Mouse (Mus musculus) granulocyte monocyte progenitor cell, adult 5-6 weeks (primary cell): ENCODE data around the gene Spata3. TPM values are rescaled to one million over a fixed set of nuclear protein-coding genes. Genes with fewer than 3 reads are reported as not detected.

ENCODE experiments used
- total RNA-seq, 2 experiments: library from RNA; stranded (forward) in 1 of 2; stranded (reverse) in 1 of 2; fragments of 200-712, 200-1000 nt in 1 of 2; fragments of >200 nt in 1 of 2; fragmentation: Nextera tagmentation in 1 of 2; gene quantifications; 2 replicates each; pipeline ENCODE4 v1.2.3; 2014 to 2017

Gene Spata3
- total RNA-seq, 2 experiments from 2014 or later = not detected

Other genes starting within 250 kb of the Spata3 start
- gene A630001G21Rik, start 238.2 kb upstream of the Spata3 start, total RNA-seq (2014; fragmentation: Nextera tagmentation) = 105 and 129 TPM in 2 replicates
- gene A630001G21Rik, start 238.2 kb upstream of the Spata3 start, total RNA-seq (2017) = 77.1 and 79.8 TPM in 2 replicates
- gene Cab39, start 223.4 kb upstream of the Spata3 start, total RNA-seq (2014; fragmentation: Nextera tagmentation) = 76.6 and 78.8 TPM in 2 replicates
- 124 and 141 TPM in 2 replicates for gene Cab39, start 223.4 kb upstream of the Spata3 start, total RNA-seq (2017)
- gene Itm2c, start 122.5 kb upstream of the Spata3 start, total RNA-seq (2014; fragmentation: Nextera tagmentation) = 58.1 and 68.6 TPM in 2 replicates
- 89.1 and 106 TPM in 2 replicates for gene Itm2c, start 122.5 kb upstream of the Spata3 start, total RNA-seq (2017)
- gene 4933407L21Rik, start 88.3 kb upstream of the Spata3 start, total RNA-seq (2014; fragmentation: Nextera tagmentation) = not detected in 2 replicates
- gene 4933407L21Rik, start 88.3 kb upstream of the Spata3 start, total RNA-seq (2017) = not detected in 2 replicates
- not detected in 2 replicates for gene Gpr55, start 55.8 kb upstream of the Spata3 start, total RNA-seq (2014; fragmentation: Nextera tagmentation)
- gene Gpr55, start 55.8 kb upstream of the Spata3 start, total RNA-seq (2017) = not detected in 2 replicates
- not detected in 2 replicates for gene 2810459M11Rik, start 29.0 kb downstream of the Spata3 start, total RNA-seq (2014; fragmentation: Nextera tagmentation)
- gene 2810459M11Rik, start 29.0 kb downstream of the Spata3 start, total RNA-seq (2017) = not detected in 2 replicates
- 88.8 and 122 TPM in 2 replicates for gene Psmd1, start 47.6 kb downstream of the Spata3 start, total RNA-seq (2014; fragmentation: Nextera tagmentation)
- 160 and 161 TPM in 2 replicates for gene Psmd1, start 47.6 kb downstream of the Spata3 start, total RNA-seq (2017)
- gene Htr2b, start 95.2 kb downstream of the Spata3 start, total RNA-seq (2014; fragmentation: Nextera tagmentation) = not detected in 2 replicates
- gene Htr2b, start 95.2 kb downstream of the Spata3 start, total RNA-seq (2017) = not detected in 2 replicates
- gene Gm21972, start 116.8 kb downstream of the Spata3 start, total RNA-seq (2014; fragmentation: Nextera tagmentation) = 0.85 TPM in 1 of 2 replicates, not detected in the other
- gene Gm21972, start 116.8 kb downstream of the Spata3 start, total RNA-seq (2017) = 5.9 and 29.9 TPM in 2 replicates
- gene Armc9, start 138.0 kb downstream of the Spata3 start, total RNA-seq (2014; fragmentation: Nextera tagmentation) = 0.80 and 1.7 TPM in 2 replicates
- gene Armc9, start 138.0 kb downstream of the Spata3 start, total RNA-seq (2017) = 1.2 and 3.7 TPM in 2 replicates